Mouse (Mus musculus) embryo, embryonic 10.5 days (tissue): Measurements from ENCODE around the gene Abcg8.

Source experiments
- DNase-seq: peaks from one replicate; pipeline ENCODE4 v3.0.0-alpha.2; 2015; ENCODE audit warnings: low spot score

The Abcg8 gene

DNA sequence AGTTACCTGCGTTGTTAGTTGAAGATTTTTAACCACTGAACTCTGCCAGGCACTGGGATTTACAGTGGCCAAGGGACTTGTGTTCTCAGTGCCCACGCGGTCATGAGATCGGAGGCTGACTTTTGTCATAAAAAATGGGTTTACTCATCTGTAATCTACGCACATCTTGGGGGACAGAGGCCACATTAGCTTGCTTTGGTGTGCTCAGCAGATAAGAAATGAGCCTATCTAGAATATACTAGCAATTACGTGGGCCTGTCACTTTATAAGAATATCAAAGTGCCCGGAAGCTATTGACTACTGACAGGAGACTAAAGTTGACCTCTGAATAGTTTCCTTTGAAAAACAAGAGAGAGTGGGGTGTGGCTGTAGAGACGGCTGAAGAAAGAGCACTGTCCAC, 17.2 kb upstream of the Abcg8 start:
- DNase-seq = no peak

DNA sequence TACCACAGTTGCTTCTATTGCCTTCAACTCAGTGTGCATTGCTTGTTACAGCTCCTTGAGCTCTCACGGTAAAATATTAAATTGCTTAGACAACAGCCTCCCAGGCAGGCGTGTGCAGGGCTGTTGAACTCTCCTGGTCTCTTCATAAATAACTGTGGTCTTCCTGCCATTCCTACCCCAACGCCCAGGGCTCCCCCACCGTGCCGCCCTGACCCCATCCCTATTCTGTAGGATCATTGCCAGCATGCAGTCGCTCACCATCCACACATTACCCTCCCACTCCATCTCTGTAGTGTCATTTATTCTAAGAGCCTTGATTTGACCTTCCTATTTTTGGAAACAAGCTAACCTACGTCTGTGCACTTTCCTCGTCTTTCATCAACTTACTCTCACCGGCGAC, 11.0 kb upstream of the Abcg8 start:
- no peak for DNase-seq

DNA sequence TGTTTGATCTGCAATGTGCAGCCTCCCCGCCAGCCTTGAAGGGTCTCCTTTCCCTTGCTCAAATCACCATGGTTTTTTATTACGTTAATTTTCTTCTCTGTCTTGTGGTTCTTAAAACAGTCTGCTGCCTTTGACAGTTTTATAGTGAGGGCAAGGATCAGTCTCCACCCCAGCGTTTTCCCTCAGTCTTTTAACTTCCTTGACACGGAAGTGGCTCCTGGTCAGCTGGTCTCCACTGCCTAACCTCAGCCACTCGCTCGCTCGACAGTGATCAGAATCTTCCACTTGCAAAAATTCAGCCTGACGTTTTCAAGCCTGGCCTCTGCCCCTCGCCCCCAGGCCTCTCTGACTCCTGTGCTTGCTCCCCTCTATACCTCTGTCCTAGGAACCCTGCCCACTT, 10.4 kb upstream of the Abcg8 start:
- DNase-seq = peak; percentile 49

DNA sequence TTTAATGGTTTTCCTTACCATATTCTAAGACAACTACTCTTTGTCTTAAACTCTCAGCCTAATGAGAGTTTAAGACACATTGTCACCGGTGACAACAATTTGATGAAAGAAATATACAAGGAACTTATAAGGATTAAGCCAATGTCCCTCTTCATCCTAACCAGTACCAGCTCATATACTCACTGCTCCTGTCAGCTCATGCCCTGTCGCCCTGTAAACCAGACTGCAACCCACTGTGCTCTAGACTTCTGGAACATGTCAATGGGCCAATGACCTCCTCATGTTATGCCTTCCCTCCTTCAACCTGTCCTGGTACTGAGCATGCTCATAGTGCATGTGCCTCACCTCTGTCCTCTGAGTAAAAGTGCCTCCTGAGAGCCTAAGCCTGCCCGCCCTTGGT, 8.3 kb upstream of the Abcg8 start:
- no peak for DNase-seq

DNA sequence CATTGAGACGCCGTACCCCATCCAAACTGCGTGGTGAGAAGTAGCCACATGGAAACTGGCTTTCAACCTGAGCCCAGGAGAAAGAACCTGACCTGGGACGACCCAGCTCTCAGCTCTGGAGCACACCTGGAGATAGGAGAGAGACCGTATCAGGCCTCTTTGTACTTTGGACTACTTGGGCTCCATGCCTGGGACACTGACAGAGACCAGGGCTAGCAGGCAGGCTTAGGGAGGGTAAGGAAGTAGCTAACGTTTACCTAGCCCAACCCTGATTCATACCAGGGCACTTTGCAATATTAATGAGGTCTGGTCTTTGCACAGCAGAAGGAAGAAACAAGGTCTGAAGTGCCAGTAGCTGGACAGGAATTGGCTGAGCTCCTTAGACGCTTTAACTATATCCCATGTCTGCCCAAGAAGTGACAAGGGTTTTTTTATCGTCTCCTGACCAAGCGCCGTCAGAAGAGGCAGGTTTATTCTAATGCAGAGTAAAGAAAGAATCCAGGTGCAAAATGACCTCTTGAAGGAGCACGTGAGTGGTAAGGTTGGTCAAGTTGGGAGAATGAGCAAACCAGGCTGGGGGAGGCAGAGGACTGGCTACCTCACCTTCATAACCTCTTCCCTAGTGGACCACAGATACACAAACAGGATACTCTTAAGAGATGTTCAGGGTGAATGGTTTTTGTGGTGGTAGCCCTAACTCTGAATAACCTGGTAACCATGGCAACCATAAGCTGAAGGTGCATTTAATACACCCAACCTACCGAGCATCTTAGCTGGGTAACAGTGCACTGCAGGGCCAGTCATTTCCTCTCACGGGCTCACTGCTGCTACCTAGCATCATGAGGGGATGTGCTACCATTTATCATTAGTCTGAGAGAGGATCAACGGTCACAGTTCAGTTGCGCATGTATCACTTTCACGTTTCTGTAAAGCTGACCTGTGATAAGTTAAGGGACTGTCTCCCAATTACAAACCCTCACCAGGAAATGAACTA, 3.4 kb upstream of the Abcg8 start:
- no peak for DNase-seq

DNA sequence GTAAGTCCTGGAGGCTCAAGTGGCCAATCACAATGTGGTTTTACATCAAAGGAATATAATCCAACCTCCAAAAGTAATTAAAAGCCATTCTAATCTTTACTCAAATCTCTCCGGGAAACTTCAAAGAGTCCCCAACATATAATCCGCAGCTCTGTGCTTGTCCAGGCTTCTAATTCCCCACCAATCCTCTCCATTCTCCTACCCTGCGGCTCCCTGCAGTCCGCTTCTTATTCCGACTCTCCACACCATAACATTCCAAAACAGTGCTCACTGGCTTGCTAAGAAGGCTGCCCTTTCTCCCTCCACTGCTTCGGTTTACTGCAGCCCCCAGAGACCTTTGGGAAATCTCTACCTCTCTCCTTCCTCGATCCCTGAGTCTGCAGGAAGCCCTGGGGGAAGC, 2.1 kb upstream of the Abcg8 start:
- DNase-seq = no peak

DNA sequence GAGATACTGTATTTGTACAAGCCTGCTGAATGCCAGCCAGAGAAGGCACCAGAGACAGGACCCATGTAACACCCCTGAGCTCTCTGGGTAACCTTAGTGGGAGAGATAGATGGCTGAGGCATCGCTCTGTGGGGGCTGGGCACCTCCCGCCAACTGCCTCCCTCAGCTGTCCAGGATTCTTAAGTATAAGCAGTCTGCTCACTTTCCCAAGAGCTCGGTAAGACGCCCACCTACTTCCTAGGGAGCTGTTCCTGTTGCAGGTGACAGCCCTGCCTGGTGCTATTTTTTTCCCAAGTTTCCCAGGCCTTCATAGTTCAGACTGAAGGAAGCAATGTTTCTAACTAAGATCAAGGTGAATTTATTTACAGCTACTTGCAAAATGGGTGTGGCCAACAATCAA, 898 bp upstream of the Abcg8 start:
- no peak for DNase-seq

DNA sequence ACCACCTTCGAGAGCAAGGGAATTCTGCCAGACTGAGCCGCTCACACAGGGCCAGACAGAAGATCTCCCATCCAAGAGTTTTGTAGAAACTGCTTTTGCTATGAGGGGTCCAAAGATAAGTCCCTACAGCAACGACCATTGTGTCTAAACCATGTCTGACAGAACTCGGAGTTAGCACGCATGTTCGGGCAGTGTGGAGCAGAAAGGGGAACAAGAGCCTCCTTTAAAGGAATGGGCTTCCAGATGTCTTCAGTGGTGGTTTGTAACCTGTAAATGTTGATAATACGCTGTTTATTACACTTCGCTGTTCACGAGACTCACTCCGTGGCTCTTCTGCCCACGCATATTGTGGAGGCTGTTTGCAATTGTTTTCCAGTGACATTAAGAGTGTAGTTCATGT, 1.5 kb downstream of the Abcg8 start:
- no peak for DNase-seq

DNA sequence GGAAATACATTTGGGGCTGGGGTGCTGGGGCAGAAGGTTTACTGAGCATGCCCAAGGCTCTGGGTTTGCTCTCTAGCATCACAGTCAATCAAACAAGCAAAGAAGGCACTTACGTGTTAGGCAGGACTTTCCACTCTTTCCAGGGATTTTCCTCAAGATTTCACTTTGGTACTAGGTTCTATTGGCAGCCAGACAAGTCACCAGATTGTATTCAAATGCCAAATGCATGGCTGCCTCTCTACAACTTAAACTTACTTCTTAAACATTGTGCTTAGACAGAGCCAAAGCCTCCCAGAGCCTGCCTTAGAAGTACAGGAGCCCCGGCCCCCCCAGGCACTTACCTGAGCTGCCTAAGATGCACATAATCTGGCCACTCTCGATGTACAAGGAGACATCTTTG, 5.6 kb downstream of the Abcg8 start:
- no peak for DNase-seq

DNA sequence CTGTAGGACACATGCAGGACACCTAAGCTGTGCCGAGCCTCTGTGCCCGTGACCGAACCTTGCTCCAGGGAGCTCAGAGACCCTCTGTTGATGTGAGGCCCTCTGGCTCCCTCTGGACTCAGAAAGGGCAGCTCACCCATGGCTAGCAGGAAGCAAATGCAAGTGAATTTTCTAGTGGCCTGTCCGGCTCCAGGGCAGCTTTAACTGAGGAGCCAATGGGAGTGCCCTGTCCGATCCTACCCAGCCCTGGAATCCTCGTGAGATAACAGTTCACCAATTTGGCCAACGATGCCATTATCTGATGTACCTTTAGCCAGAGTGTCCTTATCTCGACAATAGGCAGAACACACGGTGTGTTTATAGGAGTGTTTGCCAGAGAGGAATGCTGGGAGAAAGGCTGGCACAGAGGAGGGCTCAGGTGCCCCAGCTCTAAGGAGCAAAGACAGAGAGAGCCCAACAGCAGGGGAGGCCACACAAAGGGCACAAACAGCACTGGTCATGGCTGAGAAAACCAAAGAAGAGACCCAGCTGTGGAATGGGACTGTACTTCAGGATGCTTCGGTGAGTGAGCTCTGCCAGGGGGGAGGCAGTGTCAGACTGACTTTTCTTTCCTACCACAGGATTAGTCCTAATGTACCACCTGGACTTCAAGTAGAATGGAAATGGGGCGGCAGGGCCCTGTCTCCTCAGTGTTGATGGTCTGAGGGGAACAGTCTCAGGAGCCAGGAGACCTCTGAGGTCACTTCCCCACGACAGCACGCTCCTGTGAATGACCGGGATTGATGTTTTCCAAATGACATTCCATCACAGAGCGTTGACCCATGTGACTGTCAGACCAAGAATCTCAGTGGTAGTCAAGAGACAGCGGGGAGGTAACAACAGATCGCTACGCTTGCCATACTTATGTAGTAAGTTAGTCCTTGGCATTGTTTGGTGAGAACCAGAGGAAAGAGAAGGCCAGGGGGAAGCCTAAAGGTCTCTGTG, 6.9 kb downstream of the Abcg8 start, which contains the start of gene Abcg5:
TSS of gene Abcg5 (minus strand) at position 278 of the 984 bp plus-strand sequence.
- DNase-seq = no peak

DNA sequence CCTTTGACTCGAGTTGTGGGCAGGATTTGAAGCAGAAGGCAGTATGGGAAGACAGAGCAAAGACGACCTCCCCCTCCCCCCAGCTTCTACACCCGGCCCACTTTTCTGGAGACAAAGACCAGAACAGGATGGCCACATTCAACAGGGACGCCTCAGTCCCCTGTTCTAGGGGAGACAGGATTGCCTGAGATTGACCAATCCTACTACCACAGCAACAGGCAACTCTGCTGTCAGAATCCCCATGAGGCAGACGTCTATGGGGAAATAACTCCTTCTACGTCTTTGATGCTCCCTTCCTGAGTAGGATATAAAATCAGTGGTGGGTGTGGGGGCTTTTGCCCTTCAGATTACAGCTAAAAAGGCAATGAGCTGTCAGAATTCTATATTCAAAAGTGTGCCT, 8.2 kb downstream of the Abcg8 start:
- peak; percentile 36 for DNase-seq

DNA sequence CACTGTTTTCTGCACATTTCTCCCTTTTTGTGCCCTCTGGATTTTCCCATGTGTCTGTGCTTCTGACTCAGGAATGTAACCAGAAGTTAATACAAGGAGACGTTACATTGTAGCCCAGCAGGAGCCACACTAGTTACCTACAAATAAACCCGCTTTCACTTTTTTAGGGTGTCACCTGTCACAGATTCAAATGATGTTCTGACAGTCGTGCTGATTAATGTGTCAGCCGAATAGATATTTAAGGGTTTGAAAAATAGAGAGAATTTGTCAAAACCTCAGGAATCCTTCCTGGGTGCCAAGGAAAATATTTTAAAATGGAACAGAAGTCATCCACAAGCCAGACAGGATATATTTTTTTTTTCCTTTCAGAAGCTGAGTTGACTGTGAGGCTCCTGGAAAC, 9.2 kb downstream of the Abcg8 start:
- no peak for DNase-seq

DNA sequence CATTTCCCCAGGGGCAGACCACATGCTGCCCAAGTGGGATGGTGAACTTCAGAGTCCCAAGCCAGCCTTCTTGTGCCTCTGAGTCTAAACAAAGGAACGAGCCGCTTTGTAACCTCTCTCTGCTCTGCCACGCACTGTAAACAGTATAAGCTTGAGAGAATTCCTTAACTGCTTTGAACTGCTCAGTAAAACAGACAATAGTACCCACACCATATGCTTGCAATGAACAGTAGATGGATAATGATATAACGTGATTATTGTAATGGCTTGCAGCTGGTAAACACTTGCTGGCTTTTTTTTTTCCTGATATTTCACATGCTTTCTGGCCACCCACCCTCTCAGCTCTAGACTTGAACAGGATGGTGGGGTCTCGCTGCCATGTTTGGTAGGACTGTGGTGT, 11.9 kb downstream of the Abcg8 start:
- DNase-seq = no peak

DNA sequence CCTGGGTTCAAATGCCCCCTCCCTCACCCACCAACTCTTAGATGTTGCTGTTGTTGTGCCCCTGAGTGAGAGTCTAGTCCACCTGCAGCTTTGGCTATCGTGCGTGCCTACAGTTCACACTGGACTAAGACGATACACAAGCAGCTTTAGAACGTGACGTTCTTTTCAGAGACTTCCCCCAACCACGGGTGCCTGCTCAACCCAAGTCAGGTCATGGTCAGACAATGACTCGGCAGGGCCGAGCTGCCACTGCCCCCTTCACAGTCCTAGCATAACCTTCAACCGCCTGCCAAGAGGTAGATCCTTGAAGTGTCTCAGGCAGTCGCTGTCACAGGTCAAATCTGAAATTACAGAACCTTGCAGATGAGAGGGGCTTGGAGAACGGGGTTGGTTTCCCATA, 12.7 kb downstream of the Abcg8 start:
- DNase-seq = no peak

DNA sequence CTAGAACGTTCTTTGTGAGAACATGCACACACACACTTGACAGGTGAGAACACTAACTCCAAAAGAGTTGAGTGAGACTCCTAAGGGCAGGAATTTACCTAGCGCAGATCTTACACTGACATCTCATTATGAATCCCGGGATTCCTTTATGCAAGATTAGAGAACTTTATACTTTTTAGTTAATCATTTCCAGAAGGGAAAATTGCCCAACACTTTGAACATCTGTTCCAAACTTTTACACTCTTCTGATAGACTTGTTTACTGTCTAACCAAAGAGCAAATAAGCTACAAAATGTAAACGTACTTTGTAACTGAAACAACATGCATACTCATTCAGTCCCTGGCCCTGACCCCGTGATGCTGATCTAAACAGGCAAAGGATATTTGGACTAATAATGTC, 13.2 kb downstream of the Abcg8 start:
- DNase-seq = no peak

DNA sequence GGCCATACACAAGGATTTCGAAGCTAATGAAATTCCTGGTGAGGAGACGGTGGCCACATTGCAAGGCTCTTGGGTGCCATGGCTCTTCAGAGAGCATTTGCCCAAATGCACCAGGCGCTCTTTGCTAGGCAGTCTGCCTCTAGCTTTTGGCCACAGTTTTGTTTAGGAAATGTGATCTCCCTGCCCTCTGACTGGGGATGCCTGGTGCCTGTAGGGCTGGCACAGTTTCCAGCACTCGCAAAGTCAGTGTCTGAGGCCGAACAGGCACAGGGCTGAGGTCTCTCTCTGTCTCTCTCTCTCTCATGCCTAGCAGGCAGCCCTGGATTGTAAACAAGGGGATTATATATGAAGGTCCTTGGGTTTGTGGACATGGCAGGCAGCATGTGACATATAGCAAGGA, 14.0 kb downstream of the Abcg8 start:
- no peak for DNase-seq

DNA sequence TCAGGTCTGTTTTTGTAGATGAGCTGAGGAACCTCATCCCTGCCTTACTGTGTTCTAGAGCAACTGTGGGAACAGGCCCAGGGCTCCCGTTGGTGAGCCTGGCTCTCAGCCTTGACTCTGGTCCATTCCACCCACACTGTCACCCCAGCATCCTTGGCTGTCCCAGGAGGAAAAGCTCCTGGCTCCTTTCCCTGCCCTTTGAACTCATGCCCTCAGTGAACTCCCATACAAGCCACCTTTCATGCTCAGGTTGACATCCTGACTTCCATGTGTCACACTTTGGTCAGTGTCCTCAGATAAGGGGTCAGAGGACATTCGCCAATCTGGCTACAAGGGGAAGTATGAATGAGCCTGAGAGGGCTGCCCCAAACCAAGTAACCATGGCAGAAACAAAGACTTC, 17.6 kb downstream of the Abcg8 start:
- DNase-seq = no peak

DNA sequence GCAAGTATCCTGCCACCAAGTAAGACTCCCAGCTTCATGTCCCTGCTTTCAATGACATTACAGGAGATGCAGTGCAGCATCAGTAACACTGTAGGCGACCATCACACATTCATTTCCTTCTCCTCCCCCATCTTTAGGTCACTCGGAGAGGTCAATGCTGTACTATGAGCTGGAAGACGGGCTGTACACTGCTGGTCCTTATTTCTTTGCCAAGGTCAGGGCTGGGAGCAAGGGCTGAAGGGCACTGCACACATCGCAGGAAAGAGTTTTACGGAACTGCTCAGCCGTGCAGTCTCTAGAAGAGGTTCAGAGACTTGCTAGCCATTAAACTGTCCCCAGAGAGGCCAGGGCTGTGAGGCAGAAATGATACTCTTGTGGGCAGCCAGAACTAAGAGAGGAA, 20.4 kb downstream of the Abcg8 start:
- DNase-seq = no peak

DNA sequence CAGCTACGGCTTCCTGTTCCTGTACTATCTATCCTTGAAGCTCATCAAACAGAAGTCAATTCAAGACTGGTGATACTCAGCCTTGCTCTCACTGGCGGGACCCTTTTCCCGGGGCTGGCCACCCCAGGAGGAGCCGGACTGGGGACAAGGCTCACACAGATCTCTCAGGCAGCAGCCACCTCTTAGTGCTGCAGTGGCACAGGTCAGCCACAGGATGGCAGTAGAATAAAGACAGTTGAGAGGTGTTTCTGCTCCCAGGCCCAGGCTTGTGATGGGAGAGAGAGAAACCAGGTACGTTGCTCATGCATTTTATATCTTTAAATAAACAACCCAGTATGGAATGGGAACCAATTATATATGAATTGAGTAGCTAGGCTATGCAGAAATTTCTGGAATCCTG, 22.6 kb downstream of the Abcg8 start:
- DNase-seq = peak; percentile 84

DNA sequence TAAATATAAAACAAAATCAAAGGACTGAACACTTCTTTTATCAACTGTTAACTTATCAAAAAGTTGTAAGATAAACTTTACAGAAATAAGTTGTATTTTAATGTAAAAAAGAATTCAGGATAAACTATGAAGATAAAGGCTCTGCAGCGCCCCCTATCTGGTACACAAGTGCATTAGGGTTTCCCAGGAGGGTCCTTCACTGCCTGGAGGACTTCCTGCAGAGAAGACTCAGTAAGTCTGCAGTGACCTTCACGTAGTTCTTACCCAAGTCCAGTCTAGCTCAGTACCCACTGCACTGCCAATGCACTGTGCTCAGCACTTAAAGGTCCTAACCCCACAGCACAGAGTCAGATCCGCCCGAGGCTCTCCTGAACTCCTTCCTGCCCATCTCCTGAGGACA, 31.3 kb downstream of the Abcg8 start:
- DNase-seq = peak; percentile 38

DNA sequence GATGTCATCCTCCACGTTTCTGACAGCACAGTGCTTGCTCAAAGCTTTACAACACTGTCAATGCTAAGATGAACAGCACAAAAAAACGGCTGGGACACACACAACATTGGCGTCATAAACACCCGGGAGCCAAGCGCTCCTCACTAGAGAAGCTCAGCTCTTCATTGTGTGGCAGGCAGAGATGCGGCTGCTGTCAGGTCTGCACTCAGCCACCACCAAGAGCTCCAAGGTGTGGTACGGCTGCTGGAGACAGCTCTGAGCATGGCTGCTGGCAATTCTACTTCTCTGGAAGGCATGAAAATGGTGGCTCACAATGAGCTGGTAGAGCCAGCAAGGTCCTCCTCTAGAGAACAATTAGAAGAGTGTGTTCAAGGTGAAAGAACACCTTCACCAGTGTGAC, 32.7 kb downstream of the Abcg8 start:
- no peak for DNase-seq

DNA sequence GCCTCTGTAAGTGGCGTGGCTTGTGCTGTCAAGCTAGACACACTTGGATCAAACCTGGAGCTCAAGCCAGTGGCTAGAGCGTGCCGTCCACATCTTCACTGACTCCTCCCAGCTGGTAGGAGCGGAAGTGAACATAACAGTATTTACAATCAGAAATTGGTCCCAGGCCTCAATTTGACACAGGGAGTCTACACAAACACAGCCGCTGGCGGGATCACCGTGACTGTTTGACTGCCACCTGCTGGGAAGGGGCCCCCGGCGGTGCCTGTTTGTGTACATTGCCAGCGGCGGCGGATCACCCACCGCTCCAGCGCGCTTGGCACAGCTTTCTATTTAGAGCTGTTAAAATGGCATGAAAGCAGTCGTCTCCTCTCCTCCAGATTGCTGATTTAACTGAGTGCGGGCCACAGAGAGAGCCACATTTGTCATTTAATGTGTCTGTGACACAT, 33.3 kb downstream of the Abcg8 start:
- DNase-seq = peak; percentile 64
